Mouse (Mus musculus): ENCODE data around the gene Ube2r2. TPM values are rescaled to one million over a fixed set of nuclear protein-coding genes. Genes with fewer than 3 reads are reported as not detected.

Gene Ube2r2
- polyA plus RNA-seq, 1 experiment = 18.8 TPM

GRCm38 (mm10) chr4:41134935-41135710 lies 420 bp upstream of the Ube2r2 start:
- Histone ChIP-seq H3K27ac (ENCODE audit: control insufficient read depth, insufficient read depth, low read depth, low read length) (peak overlapping the region; percentile 97), H3K36me3 (ENCODE audit: control insufficient read depth, insufficient read depth, low read length) (no peaks in the 10 kb centered on the region), H3K27me3 (ENCODE audit: control insufficient read depth, insufficient read depth, low read length) (no peaks in the 10 kb centered on the region), H3K4me3 (ENCODE audit: control insufficient read depth, low read depth, low read length) (peak overlapping the region; percentile 100), H3K4me1 (ENCODE audit: control insufficient read depth, insufficient read depth, low read length) (peaks cover 8% of the 10 kb centered on the region)
- peak; percentile 77 for TF ChIP-seq POLR2A (IDR thresholded peaks at IDR 0.05; ENCODE audit: control insufficient read depth, low read depth, low read length)
- no peak for TF ChIP-seq CTCF (IDR thresholded peaks at IDR 0.05; ENCODE audit: control insufficient read depth, insufficient read depth, insufficient replicate concordance, low read depth, low read length)

GRCm38 (mm10) chr4:41136454-41136805 lies 887 bp downstream of the Ube2r2 start:
- H3K27me3 ChIP-seq (ENCODE audit: control insufficient read depth, insufficient read depth, low read length) = no peaks in the 10 kb centered on the region
- H3K4me3 ChIP-seq (ENCODE audit: control insufficient read depth, low read depth, low read length) = peak overlapping the region; percentile 100
- no peaks in the 10 kb centered on the region for H3K36me3 ChIP-seq (ENCODE audit: control insufficient read depth, insufficient read depth, low read length)
- TF ChIP-seq CTCF (IDR thresholded peaks at IDR 0.05; ENCODE audit: control insufficient read depth, insufficient read depth, insufficient replicate concordance, low read depth, low read length) (no peak), POLR2A (IDR thresholded peaks at IDR 0.05; ENCODE audit: control insufficient read depth, low read depth, low read length) (0 out of 2 replicates have a peak, but pooled peaks have one; percentile 27)
- H3K4me1 ChIP-seq (ENCODE audit: control insufficient read depth, insufficient read depth, low read length) = peaks cover 8% of the 10 kb centered on the region
- peak overlapping the region; percentile 85 for H3K27ac ChIP-seq (ENCODE audit: control insufficient read depth, insufficient read depth, low read depth, low read length)

GRCm38 (mm10) chr4:41136811-41137210 lies 1.3 kb downstream of the Ube2r2 start:
- TF ChIP-seq CTCF (IDR thresholded peaks at IDR 0.05; ENCODE audit: control insufficient read depth, insufficient read depth, insufficient replicate concordance, low read depth, low read length) = no peak
- TF ChIP-seq POLR2A (IDR thresholded peaks at IDR 0.05; ENCODE audit: control insufficient read depth, low read depth, low read length) = no peak
- H3K36me3 ChIP-seq (ENCODE audit: control insufficient read depth, insufficient read depth, low read length) = no peaks in the 10 kb centered on the region
- H3K27ac ChIP-seq (ENCODE audit: control insufficient read depth, insufficient read depth, low read depth, low read length) = peak overlapping the region; percentile 85
- H3K4me1 ChIP-seq (ENCODE audit: control insufficient read depth, insufficient read depth, low read length) = peaks cover 8% of the 10 kb centered on the region
- no peaks in the 10 kb centered on the region for H3K27me3 ChIP-seq (ENCODE audit: control insufficient read depth, insufficient read depth, low read length)
- H3K4me3 ChIP-seq (ENCODE audit: control insufficient read depth, low read depth, low read length) = peak overlapping the region; percentile 100

- no peaks in the 10 kb centered on the region for H3K36me3 ChIP-seq (ENCODE audit: control insufficient read depth, insufficient read depth, low read length)
- TF ChIP-seq CTCF (IDR thresholded peaks at IDR 0.05; ENCODE audit: control insufficient read depth, insufficient read depth, insufficient replicate concordance, low read depth, low read length) = no peak
- TF ChIP-seq POLR2A (IDR thresholded peaks at IDR 0.05; ENCODE audit: control insufficient read depth, low read depth, low read length) = no peak
- H3K4me1 ChIP-seq (ENCODE audit: control insufficient read depth, insufficient read depth, low read length) = peaks cover 5% of the 10 kb centered on the region
- no peak overlapping the region for H3K27ac ChIP-seq (ENCODE audit: control insufficient read depth, insufficient read depth, low read depth, low read length)
- no peak overlapping the region for H3K4me3 ChIP-seq (ENCODE audit: control insufficient read depth, low read depth, low read length)
- H3K27me3 ChIP-seq (ENCODE audit: control insufficient read depth, insufficient read depth, low read length) = no peaks in the 10 kb centered on the region
These were observed 4.8 kb downstream of the Ube2r2 start for GRCm38 (mm10) chr4:41140174-41140875.

GRCm38 (mm10) chr4:41142601-41143000 lies 7.1 kb downstream of the Ube2r2 start:
- no peak overlapping the region for H3K27ac ChIP-seq (ENCODE audit: control insufficient read depth, insufficient read depth, low read depth, low read length)
- H3K4me1 ChIP-seq (ENCODE audit: control insufficient read depth, insufficient read depth, low read length) = no peaks in the 10 kb centered on the region
- H3K36me3 ChIP-seq (ENCODE audit: control insufficient read depth, insufficient read depth, low read length) = no peaks in the 10 kb centered on the region
- H3K4me3 ChIP-seq (ENCODE audit: control insufficient read depth, low read depth, low read length) = no peak overlapping the region
- TF ChIP-seq CTCF (IDR thresholded peaks at IDR 0.05; ENCODE audit: control insufficient read depth, insufficient read depth, insufficient replicate concordance, low read depth, low read length) (no peak), POLR2A (IDR thresholded peaks at IDR 0.05; ENCODE audit: control insufficient read depth, low read depth, low read length) (no peak)
- H3K27me3 ChIP-seq (ENCODE audit: control insufficient read depth, insufficient read depth, low read length) = no peaks in the 10 kb centered on the region

GRCm38 (mm10) chr4:41149891-41150290 lies 14.3 kb downstream of the Ube2r2 start:
- no peaks in the 10 kb centered on the region for H3K4me1 ChIP-seq (ENCODE audit: control insufficient read depth, insufficient read depth, low read length)
- no peak overlapping the region for H3K27ac ChIP-seq (ENCODE audit: control insufficient read depth, insufficient read depth, low read depth, low read length)
- H3K36me3 ChIP-seq (ENCODE audit: control insufficient read depth, insufficient read depth, low read length) = no peaks in the 10 kb centered on the region
- TF ChIP-seq POLR2A (IDR thresholded peaks at IDR 0.05; ENCODE audit: control insufficient read depth, low read depth, low read length) = no peak
- TF ChIP-seq CTCF (IDR thresholded peaks at IDR 0.05; ENCODE audit: control insufficient read depth, insufficient read depth, insufficient replicate concordance, low read depth, low read length) = no peak
- no peak overlapping the region for H3K4me3 ChIP-seq (ENCODE audit: control insufficient read depth, low read depth, low read length)
- no peaks in the 10 kb centered on the region for H3K27me3 ChIP-seq (ENCODE audit: control insufficient read depth, insufficient read depth, low read length)

- TF ChIP-seq CTCF (IDR thresholded peaks at IDR 0.05; ENCODE audit: control insufficient read depth, insufficient read depth, insufficient replicate concordance, low read depth, low read length) = no peak
- TF ChIP-seq POLR2A (IDR thresholded peaks at IDR 0.05; ENCODE audit: control insufficient read depth, low read depth, low read length) = no peak
- Histone ChIP-seq H3K4me3 (ENCODE audit: control insufficient read depth, low read depth, low read length) (no peak overlapping the region), H3K36me3 (ENCODE audit: control insufficient read depth, insufficient read depth, low read length) (no peaks in the 10 kb centered on the region), H3K27ac (ENCODE audit: control insufficient read depth, insufficient read depth, low read depth, low read length) (no peak overlapping the region), H3K4me1 (ENCODE audit: control insufficient read depth, insufficient read depth, low read length) (no peaks in the 10 kb centered on the region), H3K27me3 (ENCODE audit: control insufficient read depth, insufficient read depth, low read length) (no peaks in the 10 kb centered on the region)
These were observed 15.6 kb downstream of the Ube2r2 start for GRCm38 (mm10) chr4:41151186-41151585.

Data from testis, adult 2 months (tissue).